Mouse (Mus musculus): ENCODE results near the gene Kif19a. TPM values are rescaled to one million over a fixed set of nuclear protein-coding genes. Genes with fewer than 3 reads are reported as not detected.
A peak's percentile ranks its signal among the peaks of the same experiment; 100 is the strongest.

Kif19a gene
- polyA plus RNA-seq, 1 experiment: 5.1 TPM

GRCm38 (mm10) chr11:114727826-114728186, 37.4 kb upstream of the Kif19a start:
- no peaks in the 10 kb centered on the region for H3K27me3 ChIP-seq (ENCODE audit: control insufficient read depth, insufficient read depth, low read length)
- WGBS: 49% methylated on average over 5 of the region's 5 CpGs
- H3K4me1 ChIP-seq (ENCODE audit: control insufficient read depth, insufficient read depth, low read length): peaks cover 15% of the 10 kb centered on the region
- no peak overlapping the region for H3K27ac ChIP-seq (ENCODE audit: insufficient read depth, low read length)
- TF ChIP-seq POLR2A (IDR thresholded peaks at IDR 0.05; ENCODE audit: borderline replicate concordance, insufficient read depth, low read length) (no peak), CTCF (IDR thresholded peaks at IDR 0.05; ENCODE audit: borderline replicate concordance, insufficient read depth, low read depth, low read length) (no peak)
- no peak overlapping the region for H3K4me3 ChIP-seq (replicated peaks; ENCODE audit: insufficient read depth, low read depth, low read length)
- no peak for DNase-seq

- no peak for TF ChIP-seq POLR2A (IDR thresholded peaks at IDR 0.05; ENCODE audit: borderline replicate concordance, insufficient read depth, low read length)
- TF ChIP-seq CTCF (IDR thresholded peaks at IDR 0.05; ENCODE audit: borderline replicate concordance, insufficient read depth, low read depth, low read length): no peak
- WGBS: 74% methylated on average over 5 of the region's 5 CpGs
Observed at GRCm38 (mm10) chr11:114728333-114728732, 36.9 kb upstream of the Kif19a start.

GRCm38 (mm10) chr11:114729832-114730363, 35.3 kb upstream of the Kif19a start:
- 66% methylated on average over 6 of the region's 6 CpGs for WGBS
- TF ChIP-seq CTCF (IDR thresholded peaks at IDR 0.05; ENCODE audit: borderline replicate concordance, insufficient read depth, low read depth, low read length): no peak
- no peak for TF ChIP-seq POLR2A (IDR thresholded peaks at IDR 0.05; ENCODE audit: borderline replicate concordance, insufficient read depth, low read length)
- no peak overlapping the region for H3K27ac ChIP-seq (ENCODE audit: insufficient read depth, low read length)

More at GRCm38 (mm10) chr11:114728333-114728732, 36.9 kb upstream of the Kif19a start:
- Histone ChIP-seq H3K4me1 (ENCODE audit: control insufficient read depth, insufficient read depth, low read length) (peaks cover 15% of the 10 kb centered on the region), H3K27ac (ENCODE audit: insufficient read depth, low read length) (no peak overlapping the region), H3K27me3 (ENCODE audit: control insufficient read depth, insufficient read depth, low read length) (no peaks in the 10 kb centered on the region), H3K4me3 (replicated peaks; ENCODE audit: insufficient read depth, low read depth, low read length) (no peak overlapping the region)
- DNase-seq: no peak

GRCm38 (mm10) chr11:114731711-114732110, 33.5 kb upstream of the Kif19a start:
- TF ChIP-seq CTCF (IDR thresholded peaks at IDR 0.05; ENCODE audit: borderline replicate concordance, insufficient read depth, low read depth, low read length) (no peak), POLR2A (IDR thresholded peaks at IDR 0.05; ENCODE audit: borderline replicate concordance, insufficient read depth, low read length) (no peak)
- Histone ChIP-seq H3K27ac (ENCODE audit: insufficient read depth, low read length) (no peak overlapping the region), H3K27me3 (ENCODE audit: control insufficient read depth, insufficient read depth, low read length) (no peaks in the 10 kb centered on the region), H3K4me3 (replicated peaks; ENCODE audit: insufficient read depth, low read depth, low read length) (no peak overlapping the region), H3K4me1 (ENCODE audit: control insufficient read depth, insufficient read depth, low read length) (peaks cover 5% of the 10 kb centered on the region)
- 87% methylated on average over 4 of the region's 4 CpGs for WGBS
- DNase-seq: no peak

More at GRCm38 (mm10) chr11:114729832-114730363, 35.3 kb upstream of the Kif19a start:
- peaks cover 12% of the 10 kb centered on the region for H3K4me1 ChIP-seq (ENCODE audit: control insufficient read depth, insufficient read depth, low read length)
- H3K27me3 ChIP-seq (ENCODE audit: control insufficient read depth, insufficient read depth, low read length): no peaks in the 10 kb centered on the region
- no peak overlapping the region for H3K4me3 ChIP-seq (replicated peaks; ENCODE audit: insufficient read depth, low read depth, low read length)
- DNase-seq: no peak

GRCm38 (mm10) chr11:114732890-114733289, 32.3 kb upstream of the Kif19a start:
- Histone ChIP-seq H3K27me3 (ENCODE audit: control insufficient read depth, insufficient read depth, low read length) (no peaks in the 10 kb centered on the region), H3K27ac (ENCODE audit: insufficient read depth, low read length) (no peak overlapping the region), H3K4me3 (replicated peaks; ENCODE audit: insufficient read depth, low read depth, low read length) (no peak overlapping the region), H3K4me1 (ENCODE audit: control insufficient read depth, insufficient read depth, low read length) (peaks cover 3% of the 10 kb centered on the region)
- TF ChIP-seq POLR2A (IDR thresholded peaks at IDR 0.05; ENCODE audit: borderline replicate concordance, insufficient read depth, low read length): no peak
- no peak for TF ChIP-seq CTCF (IDR thresholded peaks at IDR 0.05; ENCODE audit: borderline replicate concordance, insufficient read depth, low read depth, low read length)
- whole genome bisulfite sequencing: 81% methylated on average over 22 of the region's 22 CpGs
- no peak for DNase-seq

- no peaks in the 10 kb centered on the region for H3K27me3 ChIP-seq (ENCODE audit: control insufficient read depth, insufficient read depth, low read length)
- no peak for TF ChIP-seq POLR2A (IDR thresholded peaks at IDR 0.05; ENCODE audit: borderline replicate concordance, insufficient read depth, low read length)
- no peak for TF ChIP-seq CTCF (IDR thresholded peaks at IDR 0.05; ENCODE audit: borderline replicate concordance, insufficient read depth, low read depth, low read length)
- H3K4me3 ChIP-seq (replicated peaks; ENCODE audit: insufficient read depth, low read depth, low read length): no peak overlapping the region
- H3K27ac ChIP-seq (ENCODE audit: insufficient read depth, low read length): no peak overlapping the region
- H3K4me1 ChIP-seq (ENCODE audit: control insufficient read depth, insufficient read depth, low read length): peaks cover 3% of the 10 kb centered on the region
- DNase-seq: no peak
- WGBS: 73% methylated on average over 2 of the region's 2 CpGs
Observed at GRCm38 (mm10) chr11:114736111-114736510, 29.1 kb upstream of the Kif19a start.

GRCm38 (mm10) chr11:114736913-114737624, 28.1 kb upstream of the Kif19a start:
- Histone ChIP-seq H3K4me3 (replicated peaks; ENCODE audit: insufficient read depth, low read depth, low read length) (peak overlapping the region; percentile 45), H3K27me3 (ENCODE audit: control insufficient read depth, insufficient read depth, low read length) (no peaks in the 10 kb centered on the region), H3K4me1 (ENCODE audit: control insufficient read depth, insufficient read depth, low read length) (peaks cover 3% of the 10 kb centered on the region), H3K27ac (ENCODE audit: insufficient read depth, low read length) (no peak overlapping the region)
- DNase-seq: peak; percentile 61 to 76
- WGBS: 23% methylated on average over 11 of the region's 11 CpGs
- no peak for TF ChIP-seq POLR2A (IDR thresholded peaks at IDR 0.05; ENCODE audit: borderline replicate concordance, insufficient read depth, low read length)
- TF ChIP-seq CTCF (IDR thresholded peaks at IDR 0.05; ENCODE audit: borderline replicate concordance, insufficient read depth, low read depth, low read length): peak; percentile 73; the same call in 1 of the 2 replicates

- Histone ChIP-seq H3K27me3 (ENCODE audit: control insufficient read depth, insufficient read depth, low read length) (no peaks in the 10 kb centered on the region), H3K4me3 (replicated peaks; ENCODE audit: insufficient read depth, low read depth, low read length) (no peak overlapping the region), H3K27ac (ENCODE audit: insufficient read depth, low read length) (no peak overlapping the region), H3K4me1 (ENCODE audit: control insufficient read depth, insufficient read depth, low read length) (peaks cover 3% of the 10 kb centered on the region)
- TF ChIP-seq CTCF (IDR thresholded peaks at IDR 0.05; ENCODE audit: borderline replicate concordance, insufficient read depth, low read depth, low read length) (no peak), POLR2A (IDR thresholded peaks at IDR 0.05; ENCODE audit: borderline replicate concordance, insufficient read depth, low read length) (no peak)
- WGBS: 32% methylated on average over 10 of the region's 10 CpGs
- no peak for DNase-seq
Observed at GRCm38 (mm10) chr11:114740598-114740997, 24.6 kb upstream of the Kif19a start.

Measured in cerebellum, adult 2 months (tissue).